Mouse (Mus musculus): ENCODE measurements at regions not wholly inside any gene's neighbourhood (a gene's known extent, or its start where the extent isn't known, plus 50 kb on each side); places are given as distances from the start of the nearest gene placed in this dataset.

- no peak for TF ChIP-seq CTCF (IDR thresholded peaks at IDR 0.05; ENCODE audit: low read depth, low read length)
- no peak for TF ChIP-seq POLR2A (IDR thresholded peaks at IDR 0.05; ENCODE audit: insufficient read depth, low read length)
- TF ChIP-seq EP300 (IDR thresholded peaks at IDR 0.05; ENCODE audit: insufficient read depth, low read depth, low read length) = no peak
These were observed 193.8 kb upstream of the Hhip start for GRCm38 (mm10) chr8:80251595-80251994.
